Mouse (Mus musculus) brain, embryonic 14.5 days (tissue): ENCODE measurements around the gene Hao2.

Source experiments
- CTCF ChIP-seq: fragments of 200-500 bp; IDR thresholded peaks from 2 replicates; pipeline ENCODE4 v1.5.1; 2012; ENCODE audit warnings: inconsistent platforms, mild to moderate bottlenecking, moderate library complexity, borderline replicate concordance; ENCODE audit not compliant: insufficient read depth, insufficient read length; ENCODE audit errors: extremely low read depth
- POLR2A ChIP-seq: fragments of 200-500 bp; IDR thresholded peaks from 2 replicates; pipeline ENCODE4 v1.6.1; 2012; ENCODE audit warnings: mild to moderate bottlenecking, inconsistent platforms, borderline replicate concordance; ENCODE audit not compliant: poor library complexity, insufficient read depth, insufficient read length, severe bottlenecking; ENCODE audit errors: extremely low read depth

DNA sequence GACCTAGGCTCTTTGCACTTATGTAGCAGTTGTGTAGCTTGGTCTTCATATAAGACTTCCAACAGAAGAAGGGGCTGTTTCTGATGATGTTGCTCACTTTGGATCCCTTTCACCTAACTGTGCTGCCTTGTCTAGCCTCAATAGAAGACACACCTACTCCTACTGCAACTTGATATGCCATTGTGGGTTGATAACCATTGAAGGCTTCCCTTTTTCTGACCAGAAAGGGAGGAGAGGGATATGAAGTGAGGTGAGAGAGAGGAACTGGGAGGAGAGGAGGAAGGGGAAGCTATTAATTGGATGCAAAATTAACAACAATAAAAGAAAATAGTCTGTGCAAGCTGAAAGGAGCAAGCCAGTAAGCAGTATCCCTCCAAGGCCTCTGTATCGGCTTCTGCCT, 30.2 kb downstream of the Hao2 start:
- TF ChIP-seq CTCF (no peak), POLR2A (no peak)
